28 mouse cellular contexts compared by ENCODE assay signal in the genomic region with DNA sequence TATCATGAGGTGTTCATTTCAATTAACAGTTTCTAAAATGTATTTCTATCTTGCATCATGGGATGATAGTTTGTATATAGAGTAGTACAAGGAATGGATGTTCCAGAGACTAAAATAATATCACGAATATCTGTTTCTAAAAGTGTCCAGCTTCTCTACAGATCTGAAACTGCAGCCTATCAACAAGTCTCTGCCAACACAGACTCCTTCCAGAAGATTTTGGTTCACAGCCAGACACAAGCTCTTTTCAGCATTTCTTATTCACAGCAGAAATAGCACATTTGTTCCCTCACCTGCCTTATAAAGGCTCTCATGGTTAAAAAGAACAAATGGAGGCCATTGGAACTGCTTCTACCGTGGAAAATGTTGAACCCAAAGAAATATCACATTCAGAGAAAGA. TPM values are rescaled to one million over a fixed set of nuclear protein-coding genes. Genes with fewer than 3 reads are reported as not detected.
"Had no signal": no experiment of that assay in that cellular context is flagged by ENCODE, and none has a peak within 500 bp of the region (broad histone marks: within the 10 kb centered on the region; RNA-seq: fewer than 3 reads in every experiment).

No protein-coding gene starts in this region.

- H3K4me3 ChIP-seq: liver, embryonic 13.5 days; liver, embryonic 15.5 days; lung, embryonic 15.5 days; megakaryocyte, embryonic 14.5 days; midbrain, embryonic 13.5 days; midbrain, embryonic 15.5 days; myocyte; neural tube, embryonic 13.5 days; neural tube, embryonic 15.5 days had no signal

- H3K27ac ChIP-seq: liver, embryonic 13.5 days; liver, embryonic 15.5 days; lung, embryonic 15.5 days; macrophage; midbrain, embryonic 13.5 days; midbrain, embryonic 15.5 days; neural tube, embryonic 13.5 days; neural tube, embryonic 15.5 days had no signal

- H3K4me1 ChIP-seq: liver, embryonic 13.5 days; liver, embryonic 15.5 days; lung, embryonic 15.5 days; megakaryocyte, embryonic 14.5 days; midbrain, embryonic 13.5 days; midbrain, embryonic 15.5 days; neural tube, embryonic 13.5 days; neural tube, embryonic 15.5 days had no signal

- H3K9ac ChIP-seq: liver, embryonic 13.5 days; liver, embryonic 15.5 days; liver, postnatal 0 days; lung, embryonic 15.5 days; midbrain, embryonic 13.5 days; midbrain, embryonic 15.5 days; neural tube, embryonic 13.5 days; neural tube, embryonic 15.5 days had no signal

- ATAC-seq: liver, postnatal 0 days; lung, postnatal 0 days; midbrain, embryonic 13.5 days; midbrain, embryonic 15.5 days had no signal

- H3K9me3 ChIP-seq: liver, embryonic 13.5 days; liver, embryonic 15.5 days; lung, embryonic 15.5 days; megakaryocyte, embryonic 14.5 days; midbrain, embryonic 13.5 days; midbrain, embryonic 15.5 days; neural tube, embryonic 13.5 days; neural tube, embryonic 15.5 days had no signal

- H3K4me2 ChIP-seq: liver, embryonic 13.5 days; liver, embryonic 15.5 days; lung, embryonic 15.5 days; midbrain, embryonic 11.5 days; midbrain, embryonic 13.5 days; midbrain, embryonic 15.5 days; neural tube, embryonic 13.5 days; neural tube, embryonic 15.5 days had no signal

- DNase-seq: liver, embryonic 13.5 days; liver, postnatal 0 days; lung, adult 2 months; lung, postnatal 14 days; lung, postnatal 36 days; retina, postnatal 1 day; spleen, adult 18-20 months; thymus, adult 2 months; thymus, postnatal 25 days; thymus, postnatal 4 days had no signal

- H3K36me3 ChIP-seq: liver, embryonic 13.5 days; liver, embryonic 15.5 days; lung, embryonic 15.5 days; midbrain, embryonic 13.5 days; midbrain, embryonic 15.5 days; neural tube, embryonic 13.5 days; neural tube, embryonic 15.5 days had no signal

- H3K27me3 ChIP-seq: liver, embryonic 13.5 days; liver, embryonic 15.5 days; lung, embryonic 15.5 days; megakaryocyte, embryonic 14.5 days; midbrain, embryonic 13.5 days; midbrain, embryonic 15.5 days; neural tube, embryonic 13.5 days; neural tube, embryonic 15.5 days had no signal

RNA-seq across cellular contexts. Expression of gene Vmn1r17, which starts 6.7 kb away (rescaled TPM):
- total RNA-seq: megakaryocyte progenitor cell, adult 5-6 weeks had no signal
- polyA plus RNA-seq: liver, embryonic 13.5 days; liver, embryonic 15.5 days; liver, postnatal 0 days; lung, adult 2 months; lung, embryonic 15.5 days; lung, postnatal 0 days; macrophage; midbrain, embryonic 11.5 days; midbrain, embryonic 13.5 days; midbrain, embryonic 15.5 days; myocyte; neural tube, embryonic 11.5 days; neural tube, embryonic 13.5 days; neural tube, embryonic 15.5 days; small intestine, adult 2 months; stomach, embryonic 14.5 days; stomach, embryonic 16.5 days; testis, adult 2 months; thymus, adult 2 months; urinary bladder, adult 2 months had no signal

RNA-seq across cellular contexts. Expression of gene Vmn1r16, which starts 27.6 kb away (rescaled TPM):
- total RNA-seq: megakaryocyte progenitor cell, adult 5-6 weeks had no signal
- polyA plus RNA-seq: liver, embryonic 13.5 days; liver, embryonic 15.5 days; liver, postnatal 0 days; lung, adult 2 months; lung, embryonic 15.5 days; lung, postnatal 0 days; macrophage; midbrain, embryonic 11.5 days; midbrain, embryonic 13.5 days; midbrain, embryonic 15.5 days; myocyte; neural tube, embryonic 11.5 days; neural tube, embryonic 13.5 days; neural tube, embryonic 15.5 days; small intestine, adult 2 months; stomach, embryonic 14.5 days; stomach, embryonic 16.5 days; testis, adult 2 months; thymus, adult 2 months; urinary bladder, adult 2 months had no signal

RNA-seq across cellular contexts. Expression of gene Vmn1r18, which starts 38.7 kb away (rescaled TPM):
- total RNA-seq: megakaryocyte progenitor cell, adult 5-6 weeks had no signal
- polyA plus RNA-seq: liver, embryonic 13.5 days; liver, embryonic 15.5 days; liver, postnatal 0 days; lung, adult 2 months; lung, embryonic 15.5 days; lung, postnatal 0 days; macrophage; midbrain, embryonic 11.5 days; midbrain, embryonic 13.5 days; midbrain, embryonic 15.5 days; myocyte; neural tube, embryonic 11.5 days; neural tube, embryonic 13.5 days; neural tube, embryonic 15.5 days; small intestine, adult 2 months; stomach, embryonic 14.5 days; stomach, embryonic 16.5 days; testis, adult 2 months; thymus, adult 2 months; urinary bladder, adult 2 months had no signal

RNA-seq across cellular contexts. Expression of gene Vmn1r19, which starts 46.7 kb away (rescaled TPM):
- total RNA-seq: megakaryocyte progenitor cell, adult 5-6 weeks had no signal
- polyA plus RNA-seq: liver, embryonic 13.5 days; liver, embryonic 15.5 days; liver, postnatal 0 days; lung, adult 2 months; lung, embryonic 15.5 days; lung, postnatal 0 days; macrophage; midbrain, embryonic 11.5 days; midbrain, embryonic 13.5 days; midbrain, embryonic 15.5 days; myocyte; neural tube, embryonic 11.5 days; neural tube, embryonic 13.5 days; neural tube, embryonic 15.5 days; small intestine, adult 2 months; stomach, embryonic 14.5 days; stomach, embryonic 16.5 days; testis, adult 2 months; thymus, adult 2 months; urinary bladder, adult 2 months had no signal
